Comparison of ENCODE assay signal across 20 mouse cellular contexts in genomic region chr12:56298919-56299318, GRCm38 (mm10). TPM values are rescaled to one million over a fixed set of nuclear protein-coding genes. Genes with fewer than 3 reads are reported as not detected.
DNase-seq lines count a peak whose midpoint lies in the region; ATAC-seq and TF ChIP-seq lines count a peak whose summit lies in the region.
"Had no signal": no experiment of that assay in that cellular context is flagged by ENCODE, and none has a peak within 500 bp of the region (broad histone marks: within the 10 kb centered on the region; RNA-seq: fewer than 3 reads in every experiment).

No protein-coding gene starts in this region.

- no peak overlapping the region for H3K4me3 ChIP-seq in lung, embryonic 14.5 days (ENCODE audit: low read depth, low read length)
- H3K4me3 ChIP-seq in midbrain, embryonic 10.5 days, result no peak overlapping the region
- H3K4me3 ChIP-seq: embryonic facial prominence, embryonic 13.5 days; forebrain, embryonic 13.5 days; heart, adult 2 months; heart, embryonic 12.5 days; hindbrain, embryonic 15.5 days had no signal

- WGBS in lung, embryonic 14.5 days, result 7% methylated on average over 1 of the region's 1 CpGs
- WGBS in midbrain, embryonic 10.5 days, result 61% methylated on average over 1 of the region's 1 CpGs

- no peak overlapping the region for H3K9ac ChIP-seq in lung, embryonic 14.5 days
- H3K9ac ChIP-seq: embryonic facial prominence, embryonic 13.5 days; heart, embryonic 12.5 days; hindbrain, embryonic 15.5 days had no signal

- 0 out of 2 replicates have a peak overlapping the region, but pooled peaks have one; percentile 21 for H3K4me2 ChIP-seq in lung, embryonic 14.5 days

- peak; percentile 28 for DNase-seq in lung, embryonic 14.5 days
- no peak for DNase-seq in lung, adult 18-20 months
- DNase-seq in 3134 (ENCODE audit: extremely low read depth, insufficient read length, low spot score), result peak; percentile 4
- DNase-seq in 3T3-L1 (ENCODE audit: low read depth, low spot score), result peak; percentile 58
- DNase-seq in NIH3T3 (ENCODE audit: low read depth), result peak; percentile 21
- DNase-seq in midbrain, embryonic 10.5 days (ENCODE audit: low spot score), result no peak
- no peak for DNase-seq in testis, postnatal 10 days (ENCODE audit: low spot score)
- DNase-seq: adrenal gland, postnatal 14 days; cerebellum, adult 11-12 months; cerebellum, adult 9-10 months; cerebellum, postnatal 25 days; gastrocnemius, postnatal 10 days; heart, adult 2 months; heart, postnatal 36 days had no signal

- H3K36me3 ChIP-seq in lung, embryonic 14.5 days (ENCODE audit: insufficient read depth), result no peaks in the 10 kb centered on the region
- H3K36me3 ChIP-seq in midbrain, embryonic 10.5 days, result no peaks in the 10 kb centered on the region
- H3K36me3 ChIP-seq: embryonic facial prominence, embryonic 13.5 days; heart, embryonic 12.5 days; hindbrain, embryonic 15.5 days had no signal

- H3K27ac ChIP-seq in lung, embryonic 14.5 days (ENCODE audit: low read depth), result peak overlapping the region; percentile 82; the same call in 1 of the 2 replicates
- H3K27ac ChIP-seq in midbrain, embryonic 10.5 days (replicated peaks), result no peak overlapping the region
- H3K27ac ChIP-seq: embryonic facial prominence, embryonic 13.5 days; forebrain, embryonic 13.5 days; heart, adult 2 months; hindbrain, embryonic 15.5 days had no signal

- H3K4me1 ChIP-seq in lung, embryonic 14.5 days (ENCODE audit: insufficient read depth), result peaks cover 3% of the 10 kb centered on the region; the same call in 1 of the 2 replicates
- H3K4me1 ChIP-seq in midbrain, embryonic 10.5 days, result peaks cover 46% of the 10 kb centered on the region

- no peaks in the 10 kb centered on the region for H3K27me3 ChIP-seq in lung, embryonic 14.5 days (ENCODE audit: insufficient read depth, low read length)
- peaks cover 80% of the 10 kb centered on the region for H3K27me3 ChIP-seq in midbrain, embryonic 10.5 days (ENCODE audit: low read depth, poor library complexity, severe bottlenecking)
- H3K27me3 ChIP-seq: CH12.LX had no signal

- TF ChIP-seq CTCF in lung, embryonic 14.5 days (IDR thresholded peaks at IDR 0.05; ENCODE audit: low read depth), result no peak

- no peak for ATAC-seq in lung, embryonic 14.5 days (ENCODE audit: insufficient read depth)
- ATAC-seq: activated CD4-positive, CD25-positive, alpha-beta regulatory T cell, adult 4 months; forebrain, embryonic 13.5 days had no signal

- H3K9me3 ChIP-seq in lung, embryonic 14.5 days (ENCODE audit: low read depth, low read length), result no peaks in the 10 kb centered on the region
- H3K9me3 ChIP-seq in midbrain, embryonic 10.5 days (replicated peaks), result no peaks in the 10 kb centered on the region
- H3K9me3 ChIP-seq: embryonic facial prominence, embryonic 13.5 days; forebrain, embryonic 13.5 days; heart, embryonic 12.5 days; hindbrain, embryonic 15.5 days had no signal

RNA-seq across cellular contexts. Expression of gene Mbip, which starts 46.8 kb away (rescaled TPM):
- 160 and 171 TPM in 2 replicates for polyA plus RNA-seq in lung, embryonic 14.5 days (2014; fragmentation: Nextera tagmentation; extraction: Ambion mirVana)
- polyA plus RNA-seq in midbrain, embryonic 10.5 days (2016; fragmentation: Nextera tagmentation; extraction: Ambion mirVana), result 54.0 and 55.7 TPM in 2 replicates

Comparison
In these comparisons a context has a peak if more than half of its experiments do, and no peak if none do; other contexts are left out.
1. DNase-seq: peak in lung, embryonic 14.5 days (single experiment), 3134 (single experiment), 3T3-L1 (single experiment) and NIH3T3 (single experiment); none in lung, adult 18-20 months (0 of 2), midbrain, embryonic 10.5 days (single experiment) and testis, postnatal 10 days (single experiment).